In genomic region chr2:113784851-113785250, GRCm38 (mm10) we compare ENCODE assay signal across 37 mouse cellular contexts. TPM values are rescaled to one million over a fixed set of nuclear protein-coding genes. Genes with fewer than 3 reads are reported as not detected.
"Had no signal": no experiment of that assay in that cellular context is flagged by ENCODE, and none has a peak within 500 bp of the region (broad histone marks: within the 10 kb centered on the region; RNA-seq: fewer than 3 reads in every experiment).

No protein-coding gene starts in this region.

- DNase-seq: heart, adult 2 months; heart, postnatal 10 days; heart, postnatal 14 days; heart, postnatal 36 days; heart, postnatal 4 days; kidney, adult 11 months; kidney, adult 18-20 months; kidney, adult 2 months; kidney, adult 8-10 months; kidney, adult 9 months; kidney, postnatal 10 days; kidney, postnatal 14 days; kidney, postnatal 25 days; kidney, postnatal 36 days; kidney, postnatal 4 days; layer of hippocampus, adult 9-11 months; layer of hippocampus, postnatal 36 days had no signal

- H3K4me2 ChIP-seq: heart, embryonic 11.5 days; heart, embryonic 12.5 days; heart, embryonic 13.5 days; heart, embryonic 15.5 days; hindbrain, embryonic 12.5 days; hindbrain, embryonic 13.5 days; hindbrain, embryonic 14.5 days; hindbrain, embryonic 15.5 days; intestine, embryonic 15.5 days; kidney, embryonic 15.5 days had no signal

- H3K36me3 ChIP-seq: heart, embryonic 10.5 days; heart, embryonic 12.5 days; heart, embryonic 13.5 days; heart, embryonic 15.5 days; hindbrain, embryonic 10.5 days; intestine, embryonic 15.5 days; kidney, embryonic 15.5 days had no signal

- H3K9ac ChIP-seq: heart, embryonic 12.5 days; heart, embryonic 13.5 days; heart, embryonic 15.5 days; hindbrain, embryonic 12.5 days; hindbrain, embryonic 13.5 days; hindbrain, embryonic 14.5 days; hindbrain, embryonic 15.5 days; intestine, embryonic 15.5 days; kidney, embryonic 15.5 days had no signal

- H3K27me3 ChIP-seq: heart, embryonic 13.5 days; heart, embryonic 15.5 days; hindbrain, embryonic 12.5 days; hindbrain, embryonic 13.5 days; hindbrain, embryonic 15.5 days; intestine, embryonic 15.5 days had no signal

- H3K4me3 ChIP-seq: heart, adult 2 months; heart, embryonic 10.5 days; heart, embryonic 12.5 days; heart, embryonic 13.5 days; heart, embryonic 15.5 days; hindbrain, embryonic 10.5 days; hindbrain, embryonic 12.5 days; hindbrain, embryonic 13.5 days; hindbrain, embryonic 15.5 days; intestine, embryonic 15.5 days; kidney, embryonic 15.5 days; layer of hippocampus, adult 2 months had no signal

- H3K4me1 ChIP-seq: heart, embryonic 10.5 days; heart, embryonic 12.5 days; heart, embryonic 13.5 days; heart, embryonic 15.5 days; hindbrain, embryonic 10.5 days; hindbrain, embryonic 12.5 days; hindbrain, embryonic 13.5 days; hindbrain, embryonic 15.5 days; intestine, embryonic 15.5 days; kidney, embryonic 15.5 days had no signal

- H3K9me3 ChIP-seq: heart, embryonic 10.5 days; heart, embryonic 12.5 days; heart, embryonic 13.5 days; heart, embryonic 15.5 days; hindbrain, embryonic 10.5 days; hindbrain, embryonic 12.5 days; hindbrain, embryonic 13.5 days; hindbrain, embryonic 15.5 days; intestine, embryonic 15.5 days; kidney, embryonic 15.5 days had no signal

- H3K27ac ChIP-seq: heart, adult 2 months; heart, embryonic 10.5 days; heart, embryonic 13.5 days; heart, embryonic 15.5 days; hindbrain, embryonic 10.5 days; hindbrain, embryonic 12.5 days; hindbrain, embryonic 13.5 days; hindbrain, embryonic 14.5 days; hindbrain, embryonic 15.5 days; hindbrain, postnatal 0 days; intestine, embryonic 15.5 days; kidney, embryonic 15.5 days; kidney, postnatal 0 days; layer of hippocampus, adult 2 months had no signal

- ATAC-seq: hindbrain, embryonic 16.5 days; hindbrain, postnatal 0 days; inflammation-experienced regulatory T-cells, adult 6 months; intestine, embryonic 15.5 days; intestine, embryonic 16.5 days; intestine, postnatal 0 days had no signal

RNA-seq across cellular contexts. Expression of gene Grem1, which starts 26.4 kb away (rescaled TPM):
- polyA plus RNA-seq: heart, embryonic 12.5 days; heart, postnatal 0 days; inflammation-experienced regulatory T-cells, adult 6 months had no signal

RNA-seq across cellular contexts. Expression of gene Scg5, which starts 44.1 kb away (rescaled TPM):
- polyA plus RNA-seq: heart, adult 2 months had no signal
